Mouse (Mus musculus) C2C12 (cell line): ENCODE data around the gene Klhl40. TPM values are rescaled to one million over a fixed set of nuclear protein-coding genes. Genes with fewer than 3 reads are reported as not detected.

ENCODE experiments used
- H3K27me3 ChIP-seq: one replicate; pipeline ENCODE4 v1.6.1; 2011; ENCODE audit not compliant: control insufficient read depth, insufficient read depth, insufficient read length
- H3K36me3 ChIP-seq: one replicate; pipeline ENCODE4 v1.6.1; 2011; ENCODE audit not compliant: control insufficient read depth, insufficient read depth
- H3K4me3 ChIP-seq: one replicate; pipeline ENCODE4 v1.5.1; 2011; ENCODE audit warnings: mild to moderate bottlenecking, control low read depth; ENCODE audit not compliant: poor library complexity, insufficient read depth, severe bottlenecking
- H3K79me2 ChIP-seq: one replicate; pipeline ENCODE4 v1.6.1; 2011; ENCODE audit not compliant: control insufficient read depth, insufficient read depth
- H3K79me3 ChIP-seq: one replicate; pipeline ENCODE4 v1.6.1; 2011; ENCODE audit warnings: low read depth, control low read depth
- H3ac ChIP-seq: one replicate; pipeline ENCODE3; 2011; ENCODE audit warnings: low read depth; ENCODE audit not compliant: control insufficient read depth, insufficient read length
- CEBPB ChIP-seq: IDR thresholded peaks from one replicate; pipeline ENCODE4 v1.6.1; 2011; ENCODE audit warnings: low read depth, mild to moderate bottlenecking, control low read depth, moderate library complexity
- CTCF ChIP-seq: IDR thresholded peaks from one replicate; pipeline ENCODE4 v1.5.1; 2011; ENCODE audit not compliant: control insufficient read depth, insufficient read depth, insufficient read length
- FOSL1 ChIP-seq: IDR thresholded peaks from one replicate; pipeline ENCODE4 v1.8.0; 2011; ENCODE audit warnings: mild to moderate bottlenecking, low read length; ENCODE audit not compliant: poor library complexity, insufficient read depth, severe bottlenecking
- MAX ChIP-seq: IDR thresholded peaks from one replicate; pipeline ENCODE4 v1.6.1; 2011; ENCODE audit warnings: mild to moderate bottlenecking, control low read depth
- MYOD1 ChIP-seq: IDR thresholded peaks from one replicate; pipeline ENCODE4 v1.6.1; 2011; ENCODE audit warnings: low read depth; ENCODE audit not compliant: control insufficient read depth, insufficient read length
- MYOG ChIP-seq: IDR thresholded peaks from one replicate; pipeline ENCODE4 v1.6.1; 2011; ENCODE audit not compliant: control insufficient read depth, insufficient read length; ENCODE audit errors: extremely low read depth
- USF1 ChIP-seq: IDR thresholded peaks from one replicate; pipeline ENCODE4 v1.6.1; 2011; ENCODE audit warnings: low read depth, mild to moderate bottlenecking, control low read depth, moderate library complexity
- polyA plus RNA-seq: library from polyadenylated mRNA; unstranded; fragments of >200 nt; fragmentation: generic; extraction: Trizol; gene quantifications from one replicate; pipeline ENCODE4 v1.2.1, GENCODE M21; 2012; ENCODE audit warnings: missing spikeins

The Klhl40 gene
- polyA plus RNA-seq, 1 experiment = 2.7 TPM

DNA sequence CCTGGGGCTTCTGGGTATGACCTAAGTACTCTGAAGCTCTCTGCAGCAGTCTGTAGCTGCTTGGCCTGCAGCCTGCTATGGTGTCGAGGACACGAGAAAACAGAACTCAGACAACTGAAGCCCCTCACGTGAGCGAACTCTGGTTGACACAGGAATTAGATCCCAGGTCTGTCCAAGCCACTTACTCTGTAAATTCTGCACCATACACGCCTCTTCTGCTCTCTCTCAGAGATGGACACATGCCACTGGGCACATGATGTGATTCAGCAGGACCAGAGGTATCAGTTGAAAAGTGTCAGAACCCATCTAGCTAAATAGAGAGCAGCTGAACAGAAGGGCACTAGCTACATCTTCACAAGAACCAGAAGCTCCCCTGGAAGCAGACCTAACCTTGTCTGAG, 5.0 kb upstream of the Klhl40 start:
- H3K79me3 ChIP-seq = no peaks in the 10 kb centered on the region
- no peaks in the 10 kb centered on the region for H3K36me3 ChIP-seq
- no peaks in the 10 kb centered on the region for H3K27me3 ChIP-seq
- no peaks in the 10 kb centered on the region for H3K79me2 ChIP-seq
- no peak overlapping the region for H3K4me3 ChIP-seq
- H3ac ChIP-seq = no peak overlapping the region
- no peak for TF ChIP-seq MYOG
- no peak for TF ChIP-seq CTCF
- TF ChIP-seq MYOD1 = no peak
- no peak for TF ChIP-seq MAX
- no peak for TF ChIP-seq FOSL1
- TF ChIP-seq USF1 = no peak
- no peak for TF ChIP-seq CEBPB

GRCm38 (mm10) chr9:121775951-121776350, 1.5 kb upstream of the Klhl40 start:
- no peaks in the 10 kb centered on the region for H3K27me3 ChIP-seq
- TF ChIP-seq USF1 (no peak), MYOD1 (no peak), MAX (no peak), FOSL1 (no peak), CEBPB (no peak), MYOG (no peak), CTCF (no peak)
- H3K36me3 ChIP-seq = no peaks in the 10 kb centered on the region
- H3K79me2 ChIP-seq = no peaks in the 10 kb centered on the region
- H3ac ChIP-seq = no peak overlapping the region
- no peak overlapping the region for H3K4me3 ChIP-seq
- H3K79me3 ChIP-seq = no peaks in the 10 kb centered on the region

- H3K27me3 ChIP-seq = no peaks in the 10 kb centered on the region
Observed at GRCm38 (mm10) chr9:121776511-121776910, 896 bp upstream of the Klhl40 start.

DNA sequence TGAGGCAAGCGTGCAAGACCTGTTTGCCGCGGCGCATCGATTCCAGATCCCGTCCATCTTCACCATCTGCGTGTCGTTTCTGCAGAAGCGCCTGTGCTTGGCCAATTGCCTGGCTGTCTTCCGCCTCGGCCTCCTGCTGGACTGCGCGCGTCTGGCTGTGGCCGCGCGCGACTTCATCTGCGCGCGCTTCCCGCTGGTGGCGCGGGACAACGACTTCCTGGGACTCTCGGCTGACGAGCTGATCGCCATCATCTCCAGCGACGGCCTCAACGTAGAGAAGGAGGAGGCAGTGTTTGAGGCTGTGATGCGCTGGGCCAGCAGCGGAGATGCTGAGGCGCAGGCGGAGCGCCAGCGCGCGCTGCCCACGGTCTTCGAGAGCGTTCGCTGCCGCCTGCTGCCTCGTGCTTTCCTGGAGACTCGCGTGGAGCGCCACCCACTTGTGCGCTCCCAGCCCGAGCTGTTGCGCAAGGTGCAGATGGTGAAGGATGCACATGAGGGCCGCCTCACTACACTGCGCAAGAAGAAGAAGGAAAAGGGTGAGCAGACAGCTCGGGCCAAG, 738 bp downstream of the Klhl40 start:
- Histone ChIP-seq H3K4me3 (no peak overlapping the region), H3K79me2 (no peaks in the 10 kb centered on the region), H3ac (no peak overlapping the region), H3K36me3 (no peaks in the 10 kb centered on the region), H3K79me3 (no peaks in the 10 kb centered on the region), H3K27me3 (no peaks in the 10 kb centered on the region)
- TF ChIP-seq MYOG (no peak), CEBPB (no peak), CTCF (no peak), FOSL1 (no peak), MYOD1 (no peak), USF1 (no peak), MAX (no peak)

More at GRCm38 (mm10) chr9:121776511-121776910, 896 bp upstream of the Klhl40 start:
- TF ChIP-seq FOSL1 = no peak
- TF ChIP-seq MYOD1 = no peak
- TF ChIP-seq CTCF = no peak
- no peak for TF ChIP-seq MYOG
- TF ChIP-seq MAX = no peak
- TF ChIP-seq USF1 = no peak
- TF ChIP-seq CEBPB = no peak
- Histone ChIP-seq H3K36me3 (no peaks in the 10 kb centered on the region), H3K4me3 (no peak overlapping the region), H3K79me3 (no peaks in the 10 kb centered on the region), H3ac (no peak overlapping the region), H3K79me2 (no peaks in the 10 kb centered on the region)

- no peaks in the 10 kb centered on the region for H3K36me3 ChIP-seq
- no peaks in the 10 kb centered on the region for H3K79me2 ChIP-seq
- H3ac ChIP-seq = no peak overlapping the region
Observed at GRCm38 (mm10) chr9:121784801-121785200, 7.4 kb downstream of the Klhl40 start.

GRCm38 (mm10) chr9:121785261-121785660, 7.9 kb downstream of the Klhl40 start:
- no peaks in the 10 kb centered on the region for H3K79me2 ChIP-seq
- no peak overlapping the region for H3K4me3 ChIP-seq
- H3ac ChIP-seq = no peak overlapping the region
- peaks cover 9% of the 10 kb centered on the region for H3K27me3 ChIP-seq
- no peaks in the 10 kb centered on the region for H3K36me3 ChIP-seq
- no peaks in the 10 kb centered on the region for H3K79me3 ChIP-seq
- no peak for TF ChIP-seq CTCF
- TF ChIP-seq MAX = no peak

More at GRCm38 (mm10) chr9:121784801-121785200, 7.4 kb downstream of the Klhl40 start:
- no peak for TF ChIP-seq FOSL1
- Histone ChIP-seq H3K79me3 (no peaks in the 10 kb centered on the region), H3K4me3 (no peak overlapping the region), H3K27me3 (peaks cover 9% of the 10 kb centered on the region)
